Mouse (Mus musculus): ENCODE measurements around the gene Scn4a. TPM values are rescaled to one million over a fixed set of nuclear protein-coding genes. Genes with fewer than 3 reads are reported as not detected.

Scn4a gene
- polyA plus RNA-seq, 2 experiments: 0.30 to 2.0 TPM

GRCm38 (mm10) chr11:106387020-106387419 lies 33.9 kb upstream of the Scn4a start:
- Histone ChIP-seq H3K9me3 (ENCODE audit: control insufficient read depth, low read length) (no peaks in the 10 kb centered on the region), H3K4me3 (replicated peaks; ENCODE audit: low read length) (no peak overlapping the region), H3K4me2 (replicated peaks; ENCODE audit: low read depth, low read length, severe bottlenecking) (no peak overlapping the region), H3K9ac (ENCODE audit: low read depth, low read length, severe bottlenecking) (no peak overlapping the region), H3K4me1 (ENCODE audit: control insufficient read depth, insufficient read depth, low read length) (peaks cover 8% of the 10 kb centered on the region; the same call in 1 of the 2 replicates), H3K27ac (replicated peaks; ENCODE audit: low read depth, low read length) (no peak overlapping the region), H3K27me3 (ENCODE audit: control insufficient read depth, insufficient read depth, low read length) (no peaks in the 10 kb centered on the region), H3K36me3 (ENCODE audit: control insufficient read depth, insufficient read depth, low read length) (no peaks in the 10 kb centered on the region)
- no peak for TF ChIP-seq POLR2A (IDR thresholded peaks at IDR 0.05; ENCODE audit: borderline replicate concordance, extremely low read depth, insufficient read depth, insufficient read length)
- ATAC-seq (ENCODE audit: low FRiP score, low read depth) (no peak), DNase-seq (ENCODE audit: low spot score) (no peak)
- 78% methylated on average over 6 of the region's 6 CpGs for WGBS

GRCm38 (mm10) chr11:106386409-106386808 lies 33.3 kb upstream of the Scn4a start:
- H3K4me2 ChIP-seq (replicated peaks; ENCODE audit: low read depth, low read length, severe bottlenecking): no peak overlapping the region
- H3K27me3 ChIP-seq (ENCODE audit: control insufficient read depth, insufficient read depth, low read length): no peaks in the 10 kb centered on the region
- ATAC-seq (ENCODE audit: low FRiP score, low read depth): no peak
- H3K27ac ChIP-seq (replicated peaks; ENCODE audit: low read depth, low read length): no peak overlapping the region
- 88% methylated on average over 3 of the region's 3 CpGs for WGBS
- no peaks in the 10 kb centered on the region for H3K36me3 ChIP-seq (ENCODE audit: control insufficient read depth, insufficient read depth, low read length)
- H3K4me1 ChIP-seq (ENCODE audit: control insufficient read depth, insufficient read depth, low read length): peaks cover 8% of the 10 kb centered on the region; the same call in 1 of the 2 replicates
- H3K9me3 ChIP-seq (ENCODE audit: control insufficient read depth, low read length): no peaks in the 10 kb centered on the region
- no peak for TF ChIP-seq POLR2A (IDR thresholded peaks at IDR 0.05; ENCODE audit: borderline replicate concordance, extremely low read depth, insufficient read depth, insufficient read length)
- no peak for DNase-seq (ENCODE audit: low spot score)
- no peak overlapping the region for H3K9ac ChIP-seq (ENCODE audit: low read depth, low read length, severe bottlenecking)
- H3K4me3 ChIP-seq (replicated peaks; ENCODE audit: low read length): no peak overlapping the region

- H3K36me3 ChIP-seq (ENCODE audit: control insufficient read depth, insufficient read depth, low read length): no peaks in the 10 kb centered on the region
- no peak overlapping the region for H3K9ac ChIP-seq (ENCODE audit: low read depth, low read length, severe bottlenecking)
- no peak overlapping the region for H3K4me3 ChIP-seq (replicated peaks; ENCODE audit: low read length)
- 84% methylated on average over 6 of the region's 6 CpGs for WGBS
- no peak for DNase-seq (ENCODE audit: low spot score)
- 0 out of 2 replicates have a peak overlapping the region, but pooled peaks have one; percentile 13 for H3K27ac ChIP-seq (replicated peaks; ENCODE audit: low read depth, low read length)
- H3K4me2 ChIP-seq (replicated peaks; ENCODE audit: low read depth, low read length, severe bottlenecking): no peak overlapping the region
- no peaks in the 10 kb centered on the region for H3K9me3 ChIP-seq (ENCODE audit: control insufficient read depth, low read length)
- no peak for TF ChIP-seq POLR2A (IDR thresholded peaks at IDR 0.05; ENCODE audit: borderline replicate concordance, extremely low read depth, insufficient read depth, insufficient read length)
- no peaks in the 10 kb centered on the region for H3K27me3 ChIP-seq (ENCODE audit: control insufficient read depth, insufficient read depth, low read length)
- H3K4me1 ChIP-seq (ENCODE audit: control insufficient read depth, insufficient read depth, low read length): no peaks in the 10 kb centered on the region
- ATAC-seq (ENCODE audit: low FRiP score, low read depth): no peak
Observed at GRCm38 (mm10) chr11:106383051-106383790, 30.1 kb upstream of the Scn4a start.

GRCm38 (mm10) chr11:106382424-106382823 lies 29.3 kb upstream of the Scn4a start:
- Histone ChIP-seq H3K4me1 (ENCODE audit: control insufficient read depth, insufficient read depth, low read length) (no peaks in the 10 kb centered on the region), H3K4me2 (replicated peaks; ENCODE audit: low read depth, low read length, severe bottlenecking) (no peak overlapping the region), H3K4me3 (replicated peaks; ENCODE audit: low read length) (no peak overlapping the region), H3K9ac (ENCODE audit: low read depth, low read length, severe bottlenecking) (no peak overlapping the region), H3K36me3 (ENCODE audit: control insufficient read depth, insufficient read depth, low read length) (no peaks in the 10 kb centered on the region), H3K9me3 (ENCODE audit: control insufficient read depth, low read length) (no peaks in the 10 kb centered on the region), H3K27ac (replicated peaks; ENCODE audit: low read depth, low read length) (0 out of 2 replicates have a peak overlapping the region, but pooled peaks have one; percentile 13), H3K27me3 (ENCODE audit: control insufficient read depth, insufficient read depth, low read length) (no peaks in the 10 kb centered on the region)
- no peak for TF ChIP-seq POLR2A (IDR thresholded peaks at IDR 0.05; ENCODE audit: borderline replicate concordance, extremely low read depth, insufficient read depth, insufficient read length)
- 54% methylated on average over 5 of the region's 5 CpGs for WGBS
- ATAC-seq (ENCODE audit: low FRiP score, low read depth): no peak
- DNase-seq (ENCODE audit: low spot score): no peak

GRCm38 (mm10) chr11:106381883-106382282 lies 28.8 kb upstream of the Scn4a start:
- Histone ChIP-seq H3K9me3 (ENCODE audit: control insufficient read depth, low read length) (no peaks in the 10 kb centered on the region), H3K27me3 (ENCODE audit: control insufficient read depth, insufficient read depth, low read length) (no peaks in the 10 kb centered on the region), H3K27ac (replicated peaks; ENCODE audit: low read depth, low read length) (no peak overlapping the region), H3K9ac (ENCODE audit: low read depth, low read length, severe bottlenecking) (no peak overlapping the region), H3K4me1 (ENCODE audit: control insufficient read depth, insufficient read depth, low read length) (no peaks in the 10 kb centered on the region), H3K4me3 (replicated peaks; ENCODE audit: low read length) (0 out of 2 replicates have a peak overlapping the region, but pooled peaks have one; percentile 1), H3K4me2 (replicated peaks; ENCODE audit: low read depth, low read length, severe bottlenecking) (no peak overlapping the region), H3K36me3 (ENCODE audit: control insufficient read depth, insufficient read depth, low read length) (no peaks in the 10 kb centered on the region)
- no peak for TF ChIP-seq POLR2A (IDR thresholded peaks at IDR 0.05; ENCODE audit: borderline replicate concordance, extremely low read depth, insufficient read depth, insufficient read length)
- DNase-seq (ENCODE audit: low spot score) (no peak), ATAC-seq (ENCODE audit: low FRiP score, low read depth) (no peak)
- 86% methylated on average over 7 of the region's 7 CpGs for WGBS
